Mouse (Mus musculus) kidney, adult 18-20 months (tissue): Measurements from ENCODE around the gene Gsk3a.
A peak's percentile ranks its signal among the peaks of the same experiment; 100 is the strongest.

Source experiments
- DNase-seq: peaks from one replicate; pipeline ENCODE4 v3.0.0; 2021

The Gsk3a gene

DNA sequence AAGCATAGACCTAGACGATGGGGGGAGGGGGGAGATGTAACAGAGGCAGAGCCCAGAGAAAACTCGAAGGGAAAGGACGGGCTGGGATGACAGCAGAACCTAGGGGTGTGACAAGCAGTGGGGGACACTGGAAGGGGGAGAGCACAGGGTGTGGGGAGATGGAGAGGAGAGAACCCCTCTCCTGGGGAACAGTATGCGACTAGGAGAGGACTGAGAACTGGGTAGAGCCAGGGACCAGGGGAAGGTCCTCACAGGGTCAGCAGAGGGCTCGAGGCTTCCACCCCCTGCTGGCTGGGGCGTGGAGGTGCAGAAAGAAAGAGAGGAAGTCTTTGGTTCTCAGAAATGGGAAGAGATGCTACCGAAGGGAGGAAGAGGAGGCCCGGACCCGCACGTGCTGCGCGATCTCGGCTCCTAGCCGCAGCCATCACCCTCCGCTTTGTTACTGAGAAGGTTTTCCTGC lies 56.3 kb downstream of the Gsk3a start:
- peak; percentile 21 for DNase-seq

DNA sequence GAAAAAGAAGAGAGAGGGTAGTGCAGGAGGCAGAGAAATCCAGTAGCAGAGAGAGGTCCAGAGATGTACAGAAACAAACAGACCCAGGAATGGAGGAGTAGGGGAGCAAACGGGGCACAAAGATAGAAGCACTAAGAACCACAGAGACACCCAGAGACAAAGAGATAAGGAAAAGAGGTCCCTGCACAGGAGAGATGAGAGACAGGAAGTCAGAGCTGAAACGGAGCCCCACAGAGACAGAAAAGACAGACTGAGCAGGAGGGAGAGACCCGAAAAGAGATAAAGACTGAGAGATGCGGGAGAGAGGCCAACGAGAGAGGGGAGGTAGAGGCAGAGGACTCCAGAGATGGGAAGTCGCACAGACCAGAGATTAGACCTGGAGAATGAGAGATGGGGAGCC lies 57.1 kb downstream of the Gsk3a start:
- DNase-seq: no peak

DNA sequence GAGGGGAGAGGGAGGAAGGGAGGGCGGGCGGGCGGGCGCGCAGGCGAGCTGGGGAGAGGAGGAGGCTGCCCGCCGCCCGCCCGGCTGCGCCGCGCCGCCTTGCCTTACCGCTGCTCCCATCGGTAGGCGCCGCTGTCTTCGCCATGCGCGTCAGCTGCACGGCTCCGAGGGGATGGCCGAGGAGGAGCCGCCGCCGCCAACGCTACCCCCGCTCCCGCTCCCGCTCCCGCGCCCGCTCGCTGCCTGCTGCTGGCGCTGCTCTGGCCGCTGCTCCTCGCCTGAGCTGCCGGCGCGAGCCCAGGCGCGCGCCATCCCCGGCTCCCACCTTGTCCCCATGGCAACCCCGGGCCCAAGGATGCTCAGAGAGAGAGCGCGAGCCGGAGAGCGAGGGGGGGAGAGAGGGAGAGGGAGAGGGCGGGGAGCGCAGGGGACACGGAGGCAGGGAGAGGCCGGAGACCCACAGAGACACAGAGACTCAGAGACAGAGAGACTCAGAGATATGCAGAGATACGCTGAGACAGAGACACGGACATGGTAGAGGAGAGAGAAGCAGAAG lies 58.0 kb downstream of the Gsk3a start, which contains the start of gene Pou2f2:
TSS of gene Pou2f2 (minus strand) at position 121 of the 556 bp plus-strand sequence.
- peak; percentile 60 for DNase-seq

DNA sequence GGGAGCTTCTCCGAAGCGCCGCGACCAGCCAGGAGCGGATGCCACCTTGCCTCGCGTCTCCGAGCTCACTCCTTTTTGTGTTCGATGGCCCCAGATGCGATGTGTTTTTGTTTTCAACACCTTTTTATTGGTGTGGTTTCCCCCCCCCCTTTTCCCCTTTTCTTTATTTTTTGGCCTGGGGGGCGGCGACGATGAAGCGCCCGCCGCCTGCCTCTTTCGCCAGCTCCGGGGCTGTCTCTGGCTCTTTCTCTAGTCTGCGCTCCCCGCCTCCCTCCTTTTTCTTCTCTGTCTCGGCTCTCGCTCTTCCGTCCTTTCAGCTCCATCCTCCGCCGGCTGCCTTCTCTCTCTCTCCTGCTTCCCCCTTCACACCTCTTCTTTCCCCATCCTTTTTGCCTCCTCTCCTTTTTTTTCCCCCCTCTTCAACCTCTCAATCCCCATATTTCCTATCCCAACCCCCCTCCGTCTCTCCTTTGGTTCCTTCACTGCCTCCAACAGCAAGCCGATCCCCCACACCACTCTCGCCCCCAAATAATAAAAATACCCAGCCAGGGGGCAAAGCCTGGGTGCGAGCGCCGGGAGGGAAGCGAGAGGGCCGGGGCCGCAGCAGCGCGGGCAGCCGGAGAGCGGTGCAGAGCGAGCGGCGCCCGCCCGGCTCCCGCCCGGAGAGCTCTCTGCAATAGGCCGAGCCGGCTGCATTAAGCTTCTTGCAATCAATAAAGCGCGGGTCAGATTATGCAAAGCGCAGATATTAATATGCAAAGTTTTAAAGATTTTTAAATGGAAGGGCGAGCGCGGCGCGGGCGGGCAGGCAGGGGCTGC lies 58.7 kb downstream of the Gsk3a start:
- DNase-seq: no peak

DNA sequence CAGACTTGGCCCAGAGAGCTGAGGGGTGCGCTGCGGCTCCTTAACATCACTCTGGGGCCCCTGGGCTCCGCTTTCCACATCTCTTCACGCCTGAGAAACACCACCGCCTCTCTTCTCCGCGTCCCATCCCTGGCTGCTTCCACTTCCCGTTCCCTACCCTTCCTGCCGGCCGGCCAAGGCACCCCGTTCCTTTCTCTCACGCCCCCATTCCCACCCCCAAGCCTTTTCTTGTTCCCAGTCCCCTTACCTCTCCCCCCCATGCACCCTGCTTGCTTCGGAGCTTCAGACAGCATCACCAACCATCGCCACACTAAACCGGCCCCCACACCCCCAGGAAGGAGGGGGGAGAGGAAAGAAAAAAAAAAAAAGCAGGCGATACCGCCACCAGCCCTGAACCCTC lies 59.3 kb downstream of the Gsk3a start:
- DNase-seq: no peak
